Mouse (Mus musculus): ENCODE results near the gene Itgb5. TPM values are rescaled to one million over a fixed set of nuclear protein-coding genes. Genes with fewer than 3 reads are reported as not detected.
A peak's percentile ranks its signal among the peaks of the same experiment; 100 is the strongest.

Gene Itgb5
- polyA plus RNA-seq, 1 experiment from 2014 or later = 23.2 TPM

- no peak overlapping the region for H3K27ac ChIP-seq (ENCODE audit: low read depth, low read length)
- DNase-seq (ENCODE audit: low spot score, missing footprints) = no peak
- no peak overlapping the region for H3K4me3 ChIP-seq (ENCODE audit: low read depth, low read length)
- no peaks in the 10 kb centered on the region for H3K36me3 ChIP-seq (ENCODE audit: control insufficient read depth, insufficient read depth, low read length)
- ATAC-seq (ENCODE audit: low FRiP score) = no peak
- 88% methylated on average over 6 of the region's 6 CpGs for WGBS
- no peaks in the 10 kb centered on the region for H3K27me3 ChIP-seq (ENCODE audit: control insufficient read depth, insufficient read depth, low read length)
- no peaks in the 10 kb centered on the region for H3K4me1 ChIP-seq (ENCODE audit: control insufficient read depth, insufficient read depth, low read length)
- no peak overlapping the region for H3K9ac ChIP-seq (ENCODE audit: low read length)
- H3K4me2 ChIP-seq = no peak overlapping the region
- no peaks in the 10 kb centered on the region for H3K9me3 ChIP-seq (ENCODE audit: control insufficient read depth, low read length)
These were observed 33.6 kb upstream of the Itgb5 start for GRCm38 (mm10) chr16:33795887-33796286.

- WGBS = 82% methylated on average over 3 of the region's 3 CpGs
- ATAC-seq (ENCODE audit: low FRiP score) (no peak), DNase-seq (ENCODE audit: low spot score, missing footprints) (no peak)
- no peaks in the 10 kb centered on the region for H3K9me3 ChIP-seq (ENCODE audit: control insufficient read depth, low read length)
- no peaks in the 10 kb centered on the region for H3K4me1 ChIP-seq (ENCODE audit: control insufficient read depth, insufficient read depth, low read length)
- H3K4me3 ChIP-seq (ENCODE audit: low read depth, low read length) = no peak overlapping the region
- no peak overlapping the region for H3K9ac ChIP-seq (ENCODE audit: low read length)
- no peaks in the 10 kb centered on the region for H3K36me3 ChIP-seq (ENCODE audit: control insufficient read depth, insufficient read depth, low read length)
- no peak overlapping the region for H3K4me2 ChIP-seq
- H3K27ac ChIP-seq (ENCODE audit: low read depth, low read length) = no peak overlapping the region
- H3K27me3 ChIP-seq (ENCODE audit: control insufficient read depth, insufficient read depth, low read length) = no peaks in the 10 kb centered on the region
These were observed 32.7 kb upstream of the Itgb5 start for GRCm38 (mm10) chr16:33796756-33797155.

GRCm38 (mm10) chr16:33797860-33798259 lies 31.6 kb upstream of the Itgb5 start:
- Histone ChIP-seq H3K36me3 (ENCODE audit: control insufficient read depth, insufficient read depth, low read length) (no peaks in the 10 kb centered on the region), H3K4me1 (ENCODE audit: control insufficient read depth, insufficient read depth, low read length) (no peaks in the 10 kb centered on the region), H3K4me3 (ENCODE audit: low read depth, low read length) (no peak overlapping the region), H3K27me3 (ENCODE audit: control insufficient read depth, insufficient read depth, low read length) (no peaks in the 10 kb centered on the region), H3K9ac (ENCODE audit: low read length) (no peak overlapping the region), H3K4me2 (no peak overlapping the region), H3K27ac (ENCODE audit: low read depth, low read length) (no peak overlapping the region), H3K9me3 (ENCODE audit: control insufficient read depth, low read length) (no peaks in the 10 kb centered on the region)
- DNase-seq (ENCODE audit: low spot score, missing footprints) (peak; percentile 93), ATAC-seq (ENCODE audit: low FRiP score) (no peak)
- 44% methylated on average over 5 of the region's 5 CpGs for WGBS

GRCm38 (mm10) chr16:33810002-33810401 lies 19.5 kb upstream of the Itgb5 start:
- H3K27ac ChIP-seq (ENCODE audit: low read depth, low read length) = no peak overlapping the region
- WGBS = 72% methylated on average over 3 of the region's 3 CpGs
- H3K4me1 ChIP-seq (ENCODE audit: control insufficient read depth, insufficient read depth, low read length) = no peaks in the 10 kb centered on the region
- no peaks in the 10 kb centered on the region for H3K36me3 ChIP-seq (ENCODE audit: control insufficient read depth, insufficient read depth, low read length)
- H3K4me3 ChIP-seq (ENCODE audit: low read depth, low read length) = no peak overlapping the region
- H3K9ac ChIP-seq (ENCODE audit: low read length) = no peak overlapping the region
- no peak for DNase-seq (ENCODE audit: low spot score, missing footprints)
- H3K9me3 ChIP-seq (ENCODE audit: control insufficient read depth, low read length) = no peaks in the 10 kb centered on the region
- no peak for ATAC-seq (ENCODE audit: low FRiP score)
- no peaks in the 10 kb centered on the region for H3K27me3 ChIP-seq (ENCODE audit: control insufficient read depth, insufficient read depth, low read length)
- H3K4me2 ChIP-seq = no peak overlapping the region

GRCm38 (mm10) chr16:33818413-33819165 lies 10.9 kb upstream of the Itgb5 start:
- Histone ChIP-seq H3K27ac (ENCODE audit: low read depth, low read length) (no peak overlapping the region), H3K4me1 (ENCODE audit: control insufficient read depth, insufficient read depth, low read length) (no peaks in the 10 kb centered on the region), H3K27me3 (ENCODE audit: control insufficient read depth, insufficient read depth, low read length) (no peaks in the 10 kb centered on the region), H3K36me3 (ENCODE audit: control insufficient read depth, insufficient read depth, low read length) (no peaks in the 10 kb centered on the region), H3K4me3 (ENCODE audit: low read depth, low read length) (no peak overlapping the region), H3K4me2 (no peak overlapping the region), H3K9ac (ENCODE audit: low read length) (no peak overlapping the region), H3K9me3 (ENCODE audit: control insufficient read depth, low read length) (no peaks in the 10 kb centered on the region)
- 92% methylated on average over 7 of the region's 7 CpGs for WGBS
- no peak for DNase-seq (ENCODE audit: low spot score, missing footprints)
- no peak for ATAC-seq (ENCODE audit: low FRiP score)

GRCm38 (mm10) chr16:33820269-33821178 lies 8.9 kb upstream of the Itgb5 start:
- no peaks in the 10 kb centered on the region; the same call in 1 of the 2 replicates for H3K27me3 ChIP-seq (ENCODE audit: control insufficient read depth, insufficient read depth, low read length)
- H3K4me1 ChIP-seq (ENCODE audit: control insufficient read depth, insufficient read depth, low read length) = no peaks in the 10 kb centered on the region
- DNase-seq (ENCODE audit: low spot score, missing footprints) (peak; percentile 99), ATAC-seq (ENCODE audit: low FRiP score) (peak; percentile 61; the same call in 1 of the 2 replicates)
- no peaks in the 10 kb centered on the region for H3K36me3 ChIP-seq (ENCODE audit: control insufficient read depth, insufficient read depth, low read length)
- no peak overlapping the region for H3K9ac ChIP-seq (ENCODE audit: low read length)
- 21% methylated on average over 17 of the region's 17 CpGs for WGBS
- H3K9me3 ChIP-seq (ENCODE audit: control insufficient read depth, low read length) = no peaks in the 10 kb centered on the region
- H3K4me2 ChIP-seq = no peak overlapping the region
- no peak overlapping the region for H3K4me3 ChIP-seq (ENCODE audit: low read depth, low read length)
- H3K27ac ChIP-seq (ENCODE audit: low read depth, low read length) = no peak overlapping the region

GRCm38 (mm10) chr16:33824603-33825002 lies 4.9 kb upstream of the Itgb5 start:
- Histone ChIP-seq H3K4me1 (ENCODE audit: control insufficient read depth, insufficient read depth, low read length) (peaks cover 5% of the 10 kb centered on the region; the same call in 1 of the 2 replicates), H3K36me3 (ENCODE audit: control insufficient read depth, insufficient read depth, low read length) (no peaks in the 10 kb centered on the region), H3K4me2 (no peak overlapping the region), H3K9me3 (ENCODE audit: control insufficient read depth, low read length) (no peaks in the 10 kb centered on the region), H3K27me3 (ENCODE audit: control insufficient read depth, insufficient read depth, low read length) (peaks cover 4% of the 10 kb centered on the region), H3K9ac (ENCODE audit: low read length) (no peak overlapping the region), H3K4me3 (ENCODE audit: low read depth, low read length) (no peak overlapping the region), H3K27ac (ENCODE audit: low read depth, low read length) (no peak overlapping the region)
- WGBS = 83% methylated on average over 6 of the region's 6 CpGs
- DNase-seq (ENCODE audit: low spot score, missing footprints) (peak; percentile 86), ATAC-seq (ENCODE audit: low FRiP score) (no peak)

GRCm38 (mm10) chr16:33828496-33828895 lies 969 bp upstream of the Itgb5 start:
- H3K4me1 ChIP-seq (ENCODE audit: control insufficient read depth, insufficient read depth, low read length) = peaks cover 17% of the 10 kb centered on the region
- H3K9ac ChIP-seq (ENCODE audit: low read length) = no peak overlapping the region
- H3K36me3 ChIP-seq (ENCODE audit: control insufficient read depth, insufficient read depth, low read length) = no peaks in the 10 kb centered on the region
- no peaks in the 10 kb centered on the region for H3K9me3 ChIP-seq (ENCODE audit: control insufficient read depth, low read length)
- 89% methylated on average over 7 of the region's 7 CpGs for WGBS
- H3K4me3 ChIP-seq (ENCODE audit: low read depth, low read length) = no peak overlapping the region
- peaks cover 20% of the 10 kb centered on the region for H3K27me3 ChIP-seq (ENCODE audit: control insufficient read depth, insufficient read depth, low read length)
- ATAC-seq (ENCODE audit: low FRiP score) = no peak
- no peak overlapping the region for H3K4me2 ChIP-seq
- peak; percentile 79 for DNase-seq (ENCODE audit: low spot score, missing footprints)
- no peak overlapping the region for H3K27ac ChIP-seq (ENCODE audit: low read depth, low read length)

Measured in midbrain, embryonic 11.5 days (tissue).